Mouse (Mus musculus) ES-CJ7 (cell line): ENCODE measurements around the gene Cmc2.

ENCODE experiments used
- DNase-seq: peaks from one replicate; pipeline ENCODE4 v3.0.0; 2011; ENCODE audit warnings: low read depth, low spot score

Cmc2 gene

DNA sequence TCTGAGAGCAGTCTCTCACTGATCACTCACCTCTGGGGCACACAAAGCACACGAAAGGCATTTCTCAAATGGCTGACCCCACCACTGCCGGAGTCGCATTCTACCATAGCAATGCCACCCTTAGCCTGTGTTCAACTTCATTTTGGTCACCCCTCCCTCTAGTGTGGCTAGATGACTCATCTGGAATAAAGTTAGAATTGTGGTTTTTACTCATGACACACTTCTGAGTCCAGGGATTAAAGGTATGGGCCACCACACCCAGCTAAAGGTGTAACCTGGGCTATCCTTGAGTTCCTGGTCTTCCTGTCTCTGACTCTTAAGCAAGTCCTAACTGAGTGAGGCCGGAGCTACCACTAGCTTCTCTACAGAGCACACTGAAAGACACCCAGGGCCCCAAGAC, 15.4 kb downstream of the Cmc2 start:
- no peak for DNase-seq

DNA sequence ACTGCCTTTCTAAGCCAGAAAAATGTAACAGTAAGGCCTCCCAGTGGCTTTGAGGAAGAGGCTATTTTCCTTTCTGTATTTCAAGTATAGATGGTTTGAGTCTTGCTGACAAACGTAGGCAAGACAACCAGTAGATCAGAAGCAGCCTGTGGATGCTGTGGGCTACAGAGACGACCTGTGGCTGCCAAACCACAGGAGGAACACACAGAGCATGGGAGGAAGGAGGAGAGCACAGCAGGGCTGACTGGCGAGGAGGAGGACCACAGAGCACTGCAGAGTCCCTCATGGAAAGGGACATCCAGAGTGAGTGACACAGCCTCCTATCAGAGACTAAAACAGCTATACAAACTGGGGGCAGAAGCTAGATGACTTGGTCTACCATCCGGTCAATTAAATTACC, 16.0 kb downstream of the Cmc2 start:
- DNase-seq: no peak

DNA sequence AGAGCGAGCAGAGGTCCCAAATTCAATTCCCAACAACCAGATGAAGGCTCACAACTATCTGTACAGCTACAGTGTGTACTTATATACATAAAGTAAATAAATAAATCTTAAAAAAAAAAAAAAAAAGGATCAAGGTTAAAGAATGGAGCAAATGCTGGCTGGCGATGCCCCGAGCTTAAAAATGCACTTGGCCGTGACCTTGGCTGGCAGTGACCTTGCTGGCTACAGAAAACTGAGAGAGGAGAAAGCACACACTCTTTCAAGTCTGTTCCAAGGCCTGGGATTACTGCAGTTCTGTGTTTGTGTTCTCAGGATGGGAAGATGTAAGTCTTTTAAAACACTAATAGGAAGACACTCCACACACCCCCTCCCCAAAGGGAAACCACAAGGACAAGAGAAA, 16.5 kb downstream of the Cmc2 start:
- DNase-seq: no peak

DNA sequence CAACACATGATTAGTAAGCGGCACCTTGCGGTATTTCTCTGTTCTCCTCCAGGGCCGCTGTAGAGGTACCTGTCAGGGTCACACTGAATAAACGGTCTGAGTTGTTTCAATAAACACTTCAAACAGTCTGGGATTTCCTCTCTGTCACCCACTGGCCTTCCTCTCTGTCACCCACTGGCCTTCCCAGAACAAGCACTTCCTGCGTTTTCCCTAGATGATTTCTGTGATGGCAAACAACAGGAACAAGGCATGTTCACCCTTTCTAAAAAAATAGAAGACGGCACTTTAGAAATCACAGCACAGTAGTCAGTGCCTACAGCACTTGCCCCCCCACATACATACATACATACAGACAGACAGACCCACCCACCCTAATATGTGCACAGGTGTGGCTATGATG, 25.7 kb downstream of the Cmc2 start:
- DNase-seq: no peak

DNA sequence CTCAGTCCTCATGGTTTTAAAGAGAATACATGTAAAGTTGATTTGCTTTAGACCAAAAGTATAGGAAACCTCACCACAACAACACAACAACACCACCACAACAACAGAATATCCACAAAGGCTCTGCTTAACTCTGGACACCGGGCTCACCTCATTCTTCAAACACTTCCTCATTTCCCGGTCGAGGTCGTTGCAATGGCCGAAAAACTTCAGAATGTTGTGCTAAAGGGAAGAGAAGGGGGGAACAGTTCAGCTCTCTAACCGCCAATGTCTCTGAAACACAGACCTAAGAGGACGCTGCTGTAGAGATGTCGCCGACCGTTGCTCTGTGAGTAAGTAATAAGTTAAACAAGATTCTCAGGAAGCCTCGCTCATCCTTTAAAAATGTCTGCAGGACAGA, 27.3 kb downstream of the Cmc2 start:
- DNase-seq: no peak

DNA sequence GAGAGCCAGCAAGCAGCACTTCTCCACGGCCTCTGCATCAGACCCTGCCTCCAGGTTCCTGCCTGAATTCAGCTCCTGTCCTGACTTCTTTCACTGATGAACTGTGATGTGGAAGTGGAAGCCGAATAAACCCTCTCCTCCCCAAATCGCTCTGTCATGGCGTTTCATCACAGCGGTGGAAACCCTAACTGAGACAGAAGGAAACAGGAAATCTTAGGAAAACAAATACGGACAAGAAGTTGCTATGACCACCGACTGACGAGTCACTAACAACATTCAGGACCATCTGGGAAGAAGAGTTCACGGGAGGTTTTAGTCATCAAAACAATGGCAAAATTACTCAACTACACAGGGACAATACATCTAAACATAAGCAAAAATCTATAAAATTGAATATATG, 28.6 kb downstream of the Cmc2 start:
- DNase-seq: no peak

DNA sequence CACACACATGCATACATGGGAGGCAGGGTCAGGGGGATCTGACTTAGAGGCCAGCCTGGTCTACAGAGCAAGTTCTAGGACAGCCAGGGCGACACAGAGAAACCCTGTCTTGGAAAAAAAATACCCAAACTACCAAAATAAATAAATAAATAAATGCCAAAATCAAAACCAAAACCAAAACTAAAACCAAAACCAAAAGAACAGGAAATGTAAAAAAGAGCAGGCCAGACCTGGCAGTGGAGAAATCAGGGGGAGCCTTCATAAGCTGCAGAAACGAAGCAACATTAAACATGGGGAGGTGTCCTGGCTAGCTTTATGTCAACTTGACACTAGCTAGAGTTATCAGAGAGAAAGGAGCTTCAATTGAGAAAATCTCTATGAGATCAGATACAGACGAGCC, 29.1 kb downstream of the Cmc2 start:
- DNase-seq: no peak

DNA sequence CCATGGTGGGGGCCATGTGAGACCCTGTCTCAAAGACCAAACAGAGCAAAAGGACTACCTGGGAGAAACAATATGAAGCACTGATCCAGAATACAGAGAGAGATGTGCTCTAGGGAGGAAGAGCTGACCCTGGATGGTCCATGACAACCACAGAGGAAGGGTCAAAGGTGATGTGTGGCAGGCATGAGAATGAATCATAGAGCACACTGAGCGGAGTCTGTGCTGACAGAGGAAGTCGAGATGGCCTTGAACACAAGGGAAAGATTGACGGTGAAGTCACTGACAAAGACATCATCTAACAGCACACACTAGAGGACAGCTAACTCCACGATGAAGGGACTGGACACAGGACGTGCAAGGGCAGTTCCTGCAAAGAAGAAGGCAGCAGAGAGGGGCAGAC, 29.8 kb downstream of the Cmc2 start:
- no peak for DNase-seq

DNA sequence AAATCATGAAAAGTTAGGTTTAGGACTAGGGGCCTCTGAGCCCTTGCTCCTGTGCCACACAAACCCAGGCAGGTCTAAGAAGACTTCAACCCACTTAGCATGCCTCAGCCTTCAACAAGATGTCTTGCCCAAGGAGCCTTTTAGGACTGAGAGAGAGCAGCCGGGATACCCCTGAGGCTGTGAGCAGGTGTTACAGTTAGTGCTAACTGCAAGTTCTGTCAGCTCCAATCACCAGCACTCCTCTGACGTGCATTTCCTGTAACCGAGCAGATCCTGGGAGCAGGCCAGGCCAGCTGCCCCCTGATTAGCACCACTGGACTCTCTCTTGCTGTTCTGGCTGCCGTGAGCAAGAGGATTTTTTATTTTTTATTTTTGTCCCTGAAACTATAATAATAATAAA, 33.4 kb downstream of the Cmc2 start:
- DNase-seq: no peak

DNA sequence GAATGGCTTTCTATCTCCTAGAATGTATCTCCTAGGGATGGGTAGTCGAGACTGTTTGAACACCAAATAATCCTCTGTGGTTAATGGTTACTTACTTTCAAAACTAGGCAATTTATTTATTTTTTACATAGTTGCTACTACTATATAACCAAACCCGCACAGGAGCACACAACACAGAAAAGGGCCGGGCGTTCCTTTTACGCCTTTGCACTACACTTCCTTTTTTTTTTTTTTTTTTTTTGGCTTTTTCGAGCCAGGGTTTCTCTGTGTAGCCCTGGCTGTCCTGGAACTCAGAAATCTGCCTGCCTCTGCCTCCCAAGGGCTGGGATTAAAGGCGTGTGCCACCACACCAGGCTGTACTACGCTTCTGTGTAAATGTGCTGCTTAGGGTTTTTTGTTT, 39.9 kb downstream of the Cmc2 start:
- DNase-seq: no peak

DNA sequence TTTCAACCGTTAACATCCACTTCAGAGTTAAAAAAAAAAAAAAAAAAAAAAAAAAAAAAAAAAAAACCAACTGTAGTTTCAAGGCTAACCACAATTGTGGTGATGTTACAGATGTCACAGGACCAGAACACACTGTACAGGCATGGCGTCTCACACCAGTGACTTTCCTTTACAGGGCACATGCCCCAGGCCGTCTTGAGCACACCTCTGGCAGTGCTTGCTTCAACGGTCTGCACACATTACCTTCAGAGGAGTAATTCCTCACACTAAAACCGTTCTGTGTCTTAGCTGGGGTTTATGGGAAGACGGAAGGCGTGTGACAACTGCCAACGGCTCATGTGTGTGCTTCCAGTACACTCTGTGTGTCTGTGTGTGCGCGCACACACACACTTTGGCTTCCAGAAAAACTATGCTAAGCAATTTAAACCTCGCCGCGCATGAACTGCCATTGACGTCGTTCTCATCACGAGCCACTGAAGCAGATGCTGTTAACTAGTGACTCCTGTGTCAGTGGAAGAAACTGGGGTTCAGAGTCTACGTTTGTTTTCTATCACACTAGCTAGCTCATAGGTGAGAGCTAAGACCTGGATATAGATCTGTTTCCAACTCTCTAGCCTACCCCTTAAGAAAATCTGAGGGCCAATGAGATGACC, 45.3 kb downstream of the Cmc2 start:
- no peak for DNase-seq

DNA sequence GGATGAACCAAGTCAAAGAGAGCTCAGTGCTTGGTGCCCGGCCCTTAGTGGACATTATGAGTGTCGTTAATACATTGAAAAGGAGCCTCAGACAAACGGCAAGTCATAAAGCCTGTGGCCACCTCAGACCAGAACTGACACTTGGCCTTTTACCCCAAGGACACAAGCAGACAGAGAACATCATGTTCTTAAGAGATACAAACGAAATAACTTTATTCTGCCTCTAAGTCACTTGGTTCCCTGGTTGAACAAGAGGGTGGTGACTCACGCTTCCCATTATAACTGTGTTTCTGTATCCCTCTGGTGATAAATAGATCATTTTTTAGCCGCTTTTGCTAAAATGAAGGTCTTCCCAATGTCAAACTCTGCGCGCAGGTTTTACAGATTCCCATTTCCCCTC, 47.3 kb downstream of the Cmc2 start:
- DNase-seq: no peak

DNA sequence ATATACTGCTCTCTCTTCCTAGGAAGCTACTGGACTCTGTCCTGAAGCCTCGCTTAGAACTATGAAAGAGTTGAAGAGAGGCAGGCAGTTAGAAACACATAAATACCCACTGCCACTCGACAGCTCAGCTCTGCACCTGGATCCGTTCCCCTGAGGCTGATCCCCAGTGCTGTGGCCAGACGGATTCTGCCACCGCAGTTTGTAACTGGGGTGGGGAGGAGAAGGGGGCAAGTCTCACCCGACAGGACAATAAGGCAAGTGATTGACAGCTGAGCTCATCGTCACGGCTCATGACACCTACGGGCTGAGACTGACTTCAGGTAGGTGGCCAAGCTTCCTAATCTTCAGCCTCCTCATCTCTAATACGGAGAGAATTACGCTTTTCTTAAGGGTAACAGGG, 47.7 kb downstream of the Cmc2 start:
- DNase-seq: no peak

DNA sequence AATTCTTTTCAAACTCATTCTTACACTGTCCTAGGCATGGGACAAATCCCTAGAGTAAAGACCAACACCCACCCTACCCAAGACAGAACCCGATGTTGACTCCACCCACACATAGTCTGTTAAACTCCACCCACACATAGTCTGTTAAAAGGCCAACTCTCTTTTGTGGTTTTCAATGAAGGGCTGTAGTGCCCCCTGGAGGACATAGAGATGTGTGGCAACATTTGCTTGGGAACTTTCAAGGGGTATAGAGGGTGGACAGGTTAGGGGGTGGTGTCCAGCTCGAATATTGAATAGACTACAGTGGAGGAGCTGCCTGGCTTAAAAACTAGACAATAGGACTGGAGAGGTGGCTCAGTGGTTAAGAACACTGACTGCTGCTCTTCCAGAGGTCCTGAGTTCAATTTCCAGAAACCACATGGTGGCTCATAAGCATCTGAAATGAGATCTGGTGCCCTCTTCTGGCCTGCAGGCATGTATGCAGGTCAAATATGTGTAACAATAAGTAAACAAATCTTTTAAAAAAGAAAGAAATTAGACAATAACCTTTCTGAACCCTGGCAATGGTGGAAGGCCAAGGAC, 48.4 kb downstream of the Cmc2 start:
- DNase-seq: peak; percentile 92

DNA sequence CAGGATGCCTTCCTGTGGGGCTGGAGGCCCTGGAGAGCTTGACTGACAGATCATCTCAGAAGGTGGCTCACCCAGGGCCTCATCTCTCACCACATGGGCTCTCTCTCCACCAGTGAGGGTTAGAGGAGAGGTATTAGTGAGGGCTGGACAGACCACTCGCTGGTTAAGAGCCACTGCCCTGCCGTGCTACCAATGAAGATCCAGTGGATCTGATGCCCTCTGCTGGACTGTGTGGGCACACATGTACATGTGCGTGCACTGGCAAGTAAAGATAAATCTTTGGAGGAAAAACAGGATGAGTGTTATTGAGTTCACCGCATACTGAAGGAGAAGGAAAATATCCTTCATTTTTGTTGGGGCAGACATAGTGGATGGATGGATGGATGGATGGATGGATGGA, 52.6 kb downstream of the Cmc2 start:
- DNase-seq: peak; percentile 48

DNA sequence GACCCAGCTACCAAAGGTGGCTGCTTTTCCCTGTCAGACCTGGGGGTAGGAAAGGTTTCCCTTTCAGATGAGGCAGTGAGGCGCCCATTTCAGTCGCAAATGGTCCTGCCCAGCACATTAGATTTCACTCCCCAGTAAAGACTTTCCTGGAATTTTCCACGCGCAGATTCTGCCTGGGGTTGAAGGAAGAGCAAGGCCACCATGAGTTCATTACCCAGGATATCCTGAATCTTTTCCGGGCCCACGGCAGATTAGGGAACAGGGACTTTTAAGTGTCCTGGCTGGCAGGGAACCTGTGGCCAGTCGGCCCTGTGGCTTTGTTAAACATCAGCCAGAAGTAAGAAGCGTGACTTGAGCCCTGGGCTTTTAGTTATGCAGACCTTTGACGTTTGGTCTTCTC, 53.9 kb downstream of the Cmc2 start:
- DNase-seq: no peak

DNA sequence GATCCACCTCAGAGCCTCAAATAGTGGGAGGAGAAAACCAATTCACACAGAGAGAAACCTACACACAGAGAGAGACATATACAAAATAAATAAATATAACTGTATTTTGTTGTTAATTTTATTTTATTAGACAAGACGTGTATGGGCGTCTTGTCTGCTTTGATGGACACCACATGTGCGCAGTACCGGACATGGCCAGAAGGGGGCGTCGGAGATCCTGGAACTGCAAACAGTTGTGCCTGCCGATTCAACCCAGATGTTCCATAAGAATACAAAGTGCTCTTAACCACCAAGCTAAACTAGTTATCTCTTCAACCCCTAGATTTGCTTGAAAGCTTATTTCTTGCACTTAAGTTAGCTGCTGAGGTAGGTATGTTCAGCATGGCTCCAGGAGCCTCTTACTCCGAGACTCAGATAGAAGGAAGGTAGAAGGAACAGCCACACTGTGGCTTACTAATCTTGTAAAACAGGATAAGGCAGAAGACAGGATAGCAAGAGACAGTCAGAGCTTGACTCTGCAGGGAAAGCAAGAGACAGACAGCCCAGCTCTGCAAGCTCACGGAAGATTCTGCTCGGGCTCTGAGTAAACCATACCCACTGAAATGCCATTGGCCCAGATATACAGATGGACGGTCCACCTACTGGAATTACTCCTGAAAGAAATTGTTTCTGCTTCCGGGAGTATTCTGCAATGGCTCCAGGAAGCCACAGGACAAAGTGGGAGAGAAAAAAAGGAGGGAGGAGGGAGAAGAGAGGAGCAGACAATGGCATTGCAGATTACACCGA, 54.9 kb downstream of the Cmc2 start:
- DNase-seq: peak; percentile 74

DNA sequence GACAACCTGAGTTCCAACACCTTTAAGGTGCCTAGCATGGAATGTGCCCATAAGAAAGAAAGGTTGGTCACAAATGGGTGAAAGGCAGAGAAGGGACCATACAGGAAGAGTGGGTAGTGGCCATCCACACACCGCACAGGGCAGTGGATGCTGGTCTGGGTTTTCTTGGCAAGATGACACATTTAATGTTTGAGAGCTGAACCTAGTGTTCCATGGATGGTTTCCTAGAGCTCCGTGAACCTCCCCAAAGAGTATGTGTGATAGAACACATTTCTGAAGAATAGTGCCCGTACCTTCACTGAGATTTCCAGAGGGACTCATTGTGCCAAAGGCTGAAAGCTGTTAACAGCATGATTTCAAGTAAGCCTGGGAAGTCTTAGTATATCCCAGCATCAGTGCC, 56.7 kb downstream of the Cmc2 start:
- DNase-seq: no peak

DNA sequence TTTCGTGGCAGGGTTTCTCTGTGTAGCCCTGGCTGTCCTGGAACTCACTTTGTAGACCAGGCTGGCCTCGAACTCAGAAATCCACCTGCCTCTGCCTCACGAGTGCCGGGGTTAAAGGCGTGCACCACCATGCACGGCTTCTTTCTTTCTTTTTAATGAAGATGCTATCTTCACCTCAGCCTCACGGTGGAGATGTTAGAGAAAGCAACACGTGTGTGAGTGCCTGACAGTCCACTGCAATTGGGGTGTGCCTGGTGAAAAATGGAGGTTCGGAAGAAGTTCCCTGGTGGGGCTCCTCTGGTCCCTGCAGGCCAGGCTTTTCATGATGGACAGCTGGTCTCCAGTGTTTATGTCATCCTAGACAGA, 57.2 kb downstream of the Cmc2 start:
- DNase-seq: peak; percentile 34

DNA sequence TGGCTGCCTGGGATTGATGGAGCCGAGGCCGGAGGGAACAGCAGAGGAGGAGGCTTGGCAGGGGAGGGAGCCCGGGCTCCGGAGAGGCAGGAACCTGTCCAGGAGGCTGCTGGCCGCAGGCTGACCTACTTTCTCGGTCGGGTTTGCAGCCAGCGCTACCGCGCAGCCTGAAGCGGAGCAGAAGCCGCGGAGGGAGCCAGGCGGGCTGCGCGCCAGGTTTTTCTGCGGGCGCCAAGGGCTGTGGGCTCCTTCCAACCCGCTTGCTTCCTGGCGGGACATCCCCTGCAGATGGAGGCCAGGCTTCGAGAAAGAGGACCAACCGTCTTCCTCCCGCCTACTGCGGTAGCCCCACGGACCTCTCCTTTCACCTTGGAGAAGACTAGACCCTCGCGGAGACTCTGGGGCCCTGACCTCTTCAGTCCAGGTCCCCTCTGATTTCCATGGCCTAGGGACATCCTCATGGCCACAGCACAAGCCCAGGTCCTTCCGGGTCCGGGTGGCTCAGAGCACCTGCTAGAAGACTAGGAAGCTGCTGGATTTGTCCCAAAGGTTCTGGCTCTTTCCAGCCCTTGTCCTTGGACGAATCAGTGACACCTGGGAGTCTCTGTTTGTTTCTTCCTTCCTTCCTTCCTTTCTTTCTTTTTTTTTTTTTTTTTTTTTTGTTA, 57.8 kb downstream of the Cmc2 start:
- DNase-seq: peak; percentile 34

DNA sequence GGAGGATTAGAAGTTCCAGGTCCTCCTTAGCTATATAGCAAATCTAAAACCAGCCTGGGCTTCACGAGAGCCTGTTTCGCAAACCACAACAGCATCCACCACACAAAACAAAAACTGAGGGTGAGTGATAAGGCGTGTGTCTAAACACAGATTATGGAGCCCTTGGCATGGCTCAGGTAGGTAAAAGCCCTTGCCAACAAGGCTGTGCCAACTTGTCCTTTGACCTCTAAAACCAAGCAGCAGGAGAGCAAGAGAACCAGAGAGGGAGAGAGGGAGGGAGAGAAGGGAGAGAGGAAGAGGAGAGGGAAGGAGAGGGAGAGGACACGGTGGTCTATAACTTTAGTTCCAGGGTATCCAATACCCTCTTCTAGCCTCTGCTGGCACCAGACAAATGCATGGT, 59.1 kb downstream of the Cmc2 start:
- no peak for DNase-seq

DNA sequence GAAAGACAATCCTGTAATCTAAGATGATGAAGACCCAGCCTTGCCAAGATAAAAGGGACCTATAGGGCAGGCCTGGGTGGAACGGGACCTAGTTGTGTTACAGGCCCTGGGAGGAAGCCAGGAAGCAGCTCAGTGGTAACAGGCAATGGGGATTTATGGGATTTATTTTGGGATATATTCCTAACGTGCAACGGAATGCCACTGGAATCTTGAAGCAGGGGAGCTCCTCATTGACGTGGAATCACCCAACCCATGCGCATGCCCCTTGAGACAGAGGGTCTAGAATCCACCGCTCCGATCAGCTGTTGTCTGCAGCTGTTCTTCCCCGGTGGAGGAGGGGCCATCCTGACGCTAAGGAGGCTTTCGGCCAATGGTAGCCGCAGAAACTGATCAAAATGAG, 69.2 kb downstream of the Cmc2 start:
- DNase-seq: no peak

DNA sequence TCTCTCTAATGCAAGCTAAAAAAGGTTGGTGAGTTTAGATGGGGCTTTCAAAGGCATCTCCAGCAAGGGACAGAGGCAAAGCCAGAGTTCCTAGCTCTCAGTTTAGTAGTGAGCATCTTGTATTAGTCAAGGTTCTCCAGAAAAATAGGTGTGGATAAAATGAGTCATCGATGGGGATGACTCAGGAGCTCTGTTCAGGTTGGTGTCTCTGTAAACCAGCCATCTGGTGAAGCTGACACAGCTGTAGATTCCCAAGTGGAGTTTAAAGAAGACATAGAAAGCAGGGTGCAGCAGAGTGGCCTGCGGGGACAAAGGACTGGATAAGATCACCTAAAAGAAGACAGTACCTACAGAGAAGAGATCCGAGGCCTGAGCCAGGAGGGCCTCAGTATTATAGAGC, 73.2 kb downstream of the Cmc2 start:
- DNase-seq: no peak
